Mouse (Mus musculus): ENCODE measurements around the gene Dnah9. TPM values are rescaled to one million over a fixed set of nuclear protein-coding genes. Genes with fewer than 3 reads are reported as not detected.
A peak's percentile ranks its signal among the peaks of the same experiment; 100 is the strongest.

The Dnah9 gene
- polyA plus RNA-seq, 1 experiment from 2014 or later, result 2.6 TPM

GRCm38 (mm10) chr11:65818193-65818592 lies 350.2 kb downstream of the Dnah9 start:
- H3K27me3 ChIP-seq (ENCODE audit: control insufficient read depth, insufficient read depth, low read depth, low read length), result no peaks in the 10 kb centered on the region
- WGBS, result 78% methylated on average over 1 of the region's 1 CpGs
- H3K36me3 ChIP-seq (ENCODE audit: control insufficient read depth, insufficient read depth, low read length), result peaks cover 11% of the 10 kb centered on the region
- H3K4me1 ChIP-seq (ENCODE audit: control insufficient read depth, insufficient read depth, low read length), result no peaks in the 10 kb centered on the region
- H3K27ac ChIP-seq (ENCODE audit: low read length), result no peak overlapping the region
- no peak overlapping the region for H3K4me2 ChIP-seq (ENCODE audit: low read length)
- H3K9ac ChIP-seq (ENCODE audit: low read depth, low read length), result no peak overlapping the region
- no peak overlapping the region for H3K4me3 ChIP-seq (ENCODE audit: low read depth, low read length)
- ATAC-seq, result no peak
- H3K9me3 ChIP-seq (replicated peaks; ENCODE audit: control insufficient read depth, low read length, poor library complexity, severe bottlenecking), result no peaks in the 10 kb centered on the region

- WGBS, result 65% methylated on average over 6 of the region's 6 CpGs
- H3K9me3 ChIP-seq (replicated peaks; ENCODE audit: control insufficient read depth, low read length, poor library complexity, severe bottlenecking), result no peaks in the 10 kb centered on the region
- no peak for ATAC-seq
- no peak overlapping the region for H3K4me2 ChIP-seq (ENCODE audit: low read length)
- H3K27me3 ChIP-seq (ENCODE audit: control insufficient read depth, insufficient read depth, low read depth, low read length), result no peaks in the 10 kb centered on the region
- no peak overlapping the region for H3K9ac ChIP-seq (ENCODE audit: low read depth, low read length)
- no peak overlapping the region for H3K4me3 ChIP-seq (ENCODE audit: low read depth, low read length)
- peaks cover 4% of the 10 kb centered on the region; the same call in 1 of the 2 replicates for H3K4me1 ChIP-seq (ENCODE audit: control insufficient read depth, insufficient read depth, low read length)
- H3K27ac ChIP-seq (ENCODE audit: low read length), result no peak overlapping the region
- H3K36me3 ChIP-seq (ENCODE audit: control insufficient read depth, insufficient read depth, low read length), result peaks cover 9% of the 10 kb centered on the region
These were observed 352.1 kb downstream of the Dnah9 start for GRCm38 (mm10) chr11:65816237-65816636.

- no peak overlapping the region for H3K4me2 ChIP-seq (ENCODE audit: low read length)
- H3K27ac ChIP-seq (ENCODE audit: low read length), result no peak overlapping the region
- 90% methylated on average over 9 of the region's 9 CpGs for WGBS
- H3K36me3 ChIP-seq (ENCODE audit: control insufficient read depth, insufficient read depth, low read length), result peaks cover 9% of the 10 kb centered on the region
- no peak overlapping the region for H3K9ac ChIP-seq (ENCODE audit: low read depth, low read length)
- H3K4me3 ChIP-seq (ENCODE audit: low read depth, low read length), result no peak overlapping the region
- no peaks in the 10 kb centered on the region for H3K9me3 ChIP-seq (replicated peaks; ENCODE audit: control insufficient read depth, low read length, poor library complexity, severe bottlenecking)
- H3K4me1 ChIP-seq (ENCODE audit: control insufficient read depth, insufficient read depth, low read length), result peaks cover 4% of the 10 kb centered on the region; the same call in 1 of the 2 replicates
- no peaks in the 10 kb centered on the region for H3K27me3 ChIP-seq (ENCODE audit: control insufficient read depth, insufficient read depth, low read depth, low read length)
- no peak for ATAC-seq
These were observed 354.0 kb downstream of the Dnah9 start for GRCm38 (mm10) chr11:65814381-65814780.

- H3K4me1 ChIP-seq (ENCODE audit: control insufficient read depth, insufficient read depth, low read length), result peaks cover 15% of the 10 kb centered on the region
- WGBS, result 23% methylated on average over 5 of the region's 5 CpGs
These were observed 356.3 kb downstream of the Dnah9 start for GRCm38 (mm10) chr11:65812088-65812487.

GRCm38 (mm10) chr11:65807601-65808000 lies 360.8 kb downstream of the Dnah9 start:
- Histone ChIP-seq H3K27ac (ENCODE audit: low read length) (peak overlapping the region; percentile 78; the same call in 1 of the 2 replicates), H3K9ac (ENCODE audit: low read depth, low read length) (peak overlapping the region; percentile 82), H3K36me3 (ENCODE audit: control insufficient read depth, insufficient read depth, low read length) (no peaks in the 10 kb centered on the region), H3K27me3 (ENCODE audit: control insufficient read depth, insufficient read depth, low read depth, low read length) (no peaks in the 10 kb centered on the region), H3K9me3 (replicated peaks; ENCODE audit: control insufficient read depth, low read length, poor library complexity, severe bottlenecking) (no peaks in the 10 kb centered on the region), H3K4me3 (ENCODE audit: low read depth, low read length) (peak overlapping the region; percentile 85), H3K4me1 (ENCODE audit: control insufficient read depth, insufficient read depth, low read length) (peaks cover 21% of the 10 kb centered on the region), H3K4me2 (ENCODE audit: low read length) (peak overlapping the region; percentile 62)
- ATAC-seq, result peak; percentile 44
- WGBS, result 49% methylated on average over 7 of the region's 7 CpGs

More at GRCm38 (mm10) chr11:65812088-65812487, 356.3 kb downstream of the Dnah9 start:
- peaks cover 9% of the 10 kb centered on the region for H3K36me3 ChIP-seq (ENCODE audit: control insufficient read depth, insufficient read depth, low read length)
- no peak overlapping the region for H3K27ac ChIP-seq (ENCODE audit: low read length)
- no peaks in the 10 kb centered on the region for H3K9me3 ChIP-seq (replicated peaks; ENCODE audit: control insufficient read depth, low read length, poor library complexity, severe bottlenecking)
- ATAC-seq, result no peak
- no peak overlapping the region for H3K4me2 ChIP-seq (ENCODE audit: low read length)
- H3K27me3 ChIP-seq (ENCODE audit: control insufficient read depth, insufficient read depth, low read depth, low read length), result no peaks in the 10 kb centered on the region
- H3K4me3 ChIP-seq (ENCODE audit: low read depth, low read length), result no peak overlapping the region
- no peak overlapping the region for H3K9ac ChIP-seq (ENCODE audit: low read depth, low read length)

GRCm38 (mm10) chr11:65806909-65807504 lies 361.3 kb downstream of the Dnah9 start, which contains the start of gene Zkscan6:
Gene Zkscan6, plus strand, starts transcription at chr11:65807175.
- no peaks in the 10 kb centered on the region for H3K9me3 ChIP-seq (replicated peaks; ENCODE audit: control insufficient read depth, low read length, poor library complexity, severe bottlenecking)
- under 1% methylated on average over 48 of the region's 58 CpGs for WGBS
- H3K9ac ChIP-seq (ENCODE audit: low read depth, low read length), result peak within 1 kb of the TSS; percentile 82
- peak within 1 kb of the TSS; percentile 78 for H3K27ac ChIP-seq (ENCODE audit: low read length)
- peak; percentile 96 for ATAC-seq
- H3K36me3 ChIP-seq (ENCODE audit: control insufficient read depth, insufficient read depth, low read length), result no peaks in the 10 kb centered on the region
- H3K27me3 ChIP-seq (ENCODE audit: control insufficient read depth, insufficient read depth, low read depth, low read length), result no peaks in the 10 kb centered on the region
- peak within 1 kb of the TSS; percentile 85 for H3K4me3 ChIP-seq (ENCODE audit: low read depth, low read length)
- peak within 1 kb of the TSS; percentile 72 for H3K4me2 ChIP-seq (ENCODE audit: low read length)
- peaks cover 17% of the 10 kb centered on the region for H3K4me1 ChIP-seq (ENCODE audit: control insufficient read depth, insufficient read depth, low read length)

GRCm38 (mm10) chr11:65806321-65806904 lies 361.9 kb downstream of the Dnah9 start:
- no peak; the same call in 1 of the 2 replicates for ATAC-seq
- 2% methylated on average over 20 of the region's 20 CpGs for WGBS
- Histone ChIP-seq H3K36me3 (ENCODE audit: control insufficient read depth, insufficient read depth, low read length) (no peaks in the 10 kb centered on the region), H3K4me2 (ENCODE audit: low read length) (peak overlapping the region; percentile 72), H3K4me3 (ENCODE audit: low read depth, low read length) (peak overlapping the region; percentile 85), H3K9ac (ENCODE audit: low read depth, low read length) (peak overlapping the region; percentile 82), H3K27me3 (ENCODE audit: control insufficient read depth, insufficient read depth, low read depth, low read length) (no peaks in the 10 kb centered on the region), H3K4me1 (ENCODE audit: control insufficient read depth, insufficient read depth, low read length) (peaks cover 17% of the 10 kb centered on the region), H3K27ac (ENCODE audit: low read length) (peak overlapping the region; percentile 78), H3K9me3 (replicated peaks; ENCODE audit: control insufficient read depth, low read length, poor library complexity, severe bottlenecking) (no peaks in the 10 kb centered on the region)

- no peak for ATAC-seq
- Histone ChIP-seq H3K9me3 (replicated peaks; ENCODE audit: control insufficient read depth, low read length, poor library complexity, severe bottlenecking) (no peaks in the 10 kb centered on the region), H3K4me3 (ENCODE audit: low read depth, low read length) (no peak overlapping the region), H3K4me1 (ENCODE audit: control insufficient read depth, insufficient read depth, low read length) (peaks cover 6% of the 10 kb centered on the region; the same call in 1 of the 2 replicates), H3K4me2 (ENCODE audit: low read length) (no peak overlapping the region), H3K9ac (ENCODE audit: low read depth, low read length) (no peak overlapping the region), H3K27ac (ENCODE audit: low read length) (no peak overlapping the region), H3K27me3 (ENCODE audit: control insufficient read depth, insufficient read depth, low read depth, low read length) (no peaks in the 10 kb centered on the region), H3K36me3 (ENCODE audit: control insufficient read depth, insufficient read depth, low read length) (no peaks in the 10 kb centered on the region)
- 69% methylated on average over 3 of the region's 3 CpGs for WGBS
These were observed 366.5 kb downstream of the Dnah9 start for GRCm38 (mm10) chr11:65801899-65802298.

GRCm38 (mm10) chr11:65795896-65796295 lies 372.5 kb downstream of the Dnah9 start:
- 85% methylated on average over 1 of the region's 1 CpGs for WGBS
- no peaks in the 10 kb centered on the region for H3K4me1 ChIP-seq (ENCODE audit: control insufficient read depth, insufficient read depth, low read length)
- no peak overlapping the region for H3K4me2 ChIP-seq (ENCODE audit: low read length)
- H3K27me3 ChIP-seq (ENCODE audit: control insufficient read depth, insufficient read depth, low read depth, low read length), result no peaks in the 10 kb centered on the region
- H3K9me3 ChIP-seq (replicated peaks; ENCODE audit: control insufficient read depth, low read length, poor library complexity, severe bottlenecking), result no peaks in the 10 kb centered on the region
- no peaks in the 10 kb centered on the region for H3K36me3 ChIP-seq (ENCODE audit: control insufficient read depth, insufficient read depth, low read length)
- no peak overlapping the region for H3K27ac ChIP-seq (ENCODE audit: low read length)
- ATAC-seq, result no peak
- no peak overlapping the region for H3K4me3 ChIP-seq (ENCODE audit: low read depth, low read length)
- no peak overlapping the region for H3K9ac ChIP-seq (ENCODE audit: low read depth, low read length)
